In genomic region chr4:106987725-106988364, GRCm38 (mm10) we compare ENCODE assay signal across 8 mouse cellular contexts.
A peak's percentile ranks its signal among the peaks of the same experiment; 100 is the strongest.
DNase-seq lines count a peak whose midpoint lies in the region; ATAC-seq and TF ChIP-seq lines count a peak whose summit lies in the region.

No protein-coding gene starts in this region.

- WGBS in embryonic facial prominence, embryonic 12.5 days, result 28% methylated on average over 7 of the region's 7 CpGs
- 6% methylated on average over 7 of the region's 7 CpGs for WGBS in heart, adult 2 months
- WGBS in liver, adult 2 months, result 18% methylated on average over 7 of the region's 7 CpGs

- H3K36me3 ChIP-seq in embryonic facial prominence, embryonic 12.5 days, result no peaks in the 10 kb centered on the region
- H3K36me3 ChIP-seq in heart, adult 2 months (ENCODE audit: control insufficient read depth, insufficient read depth, low read length), result no peaks in the 10 kb centered on the region
- H3K36me3 ChIP-seq in liver, adult 2 months (ENCODE audit: control insufficient read depth, insufficient read depth, low read length), result no peaks in the 10 kb centered on the region
- H3K36me3 ChIP-seq in myocyte (ENCODE audit: control insufficient read depth, insufficient read depth), result no peaks in the 10 kb centered on the region

- ATAC-seq in embryonic facial prominence, embryonic 12.5 days (ENCODE audit: insufficient number of reproducible peaks, insufficient read depth, low FRiP score, low TSS enrichment), result no peak

- DNase-seq in B cell, adult 2 months, result peak; percentile 73 to 76
- DNase-seq in adrenal gland, postnatal 25 days, result peak; percentile 80
- DNase-seq in heart, adult 2 months, result peak; percentile 84 to 88
- peak; percentile 93 for DNase-seq in kidney, adult 9 months
- peak; percentile 76 for DNase-seq in liver, adult 2 months (ENCODE audit: extremely low read depth, low read depth, low spot score)
- DNase-seq in spleen, postnatal 4 days (ENCODE audit: low spot score in 2 of 2), result peak; percentile 77 to 89

- no peak overlapping the region for H3K4me3 ChIP-seq in embryonic facial prominence, embryonic 12.5 days
- H3K4me3 ChIP-seq in heart, adult 2 months, result peak overlapping the region; percentile 33
- no peak overlapping the region for H3K4me3 ChIP-seq in liver, adult 2 months (ENCODE audit: insufficient read depth, low read depth, low read length)
- no peak overlapping the region for H3K4me3 ChIP-seq in myocyte

- H3K9me3 ChIP-seq in embryonic facial prominence, embryonic 12.5 days, result no peaks in the 10 kb centered on the region

- H3K27me3 ChIP-seq in embryonic facial prominence, embryonic 12.5 days, result no peaks in the 10 kb centered on the region
- no peaks in the 10 kb centered on the region for H3K27me3 ChIP-seq in heart, adult 2 months (ENCODE audit: control insufficient read depth, insufficient read depth, low read length)
- no peaks in the 10 kb centered on the region for H3K27me3 ChIP-seq in liver, adult 2 months (ENCODE audit: control insufficient read depth, insufficient read depth, low read length)
- H3K27me3 ChIP-seq in myocyte (ENCODE audit: control insufficient read depth, insufficient read depth, insufficient read length), result no peaks in the 10 kb centered on the region

- TF ChIP-seq EP300 in heart, adult 2 months (IDR thresholded peaks at IDR 0.05; ENCODE audit: insufficient read depth, low read depth, low read length), result peak; percentile 77

- H3K27ac ChIP-seq in embryonic facial prominence, embryonic 12.5 days, result peak overlapping the region; percentile 32; the same call in 1 of the 2 replicates
- peak overlapping the region; percentile 56 for H3K27ac ChIP-seq in heart, adult 2 months
- H3K27ac ChIP-seq in liver, adult 2 months (replicated peaks; ENCODE audit: insufficient read depth, low read depth, low read length), result peak overlapping the region; percentile 64

- peaks cover 61% of the 10 kb centered on the region for H3K4me1 ChIP-seq in embryonic facial prominence, embryonic 12.5 days
- H3K4me1 ChIP-seq in heart, adult 2 months (ENCODE audit: control insufficient read depth, insufficient read depth, low read length), result peaks cover 23% of the 10 kb centered on the region
- H3K4me1 ChIP-seq in liver, adult 2 months (ENCODE audit: control insufficient read depth, insufficient read depth, low read length), result peaks cover 62% of the 10 kb centered on the region

- 0 out of 2 replicates have a peak, but pooled peaks have one; percentile 27 for TF ChIP-seq POLR2A in heart, adult 2 months (IDR thresholded peaks at IDR 0.05; ENCODE audit: insufficient read depth, low read depth, low read length)
- no peak for TF ChIP-seq POLR2A in liver, adult 2 months (IDR thresholded peaks at IDR 0.05; ENCODE audit: extremely low read depth, insufficient read depth, low read length)
- no peak for TF ChIP-seq POLR2A in myocyte (IDR thresholded peaks at IDR 0.05; ENCODE audit: insufficient read length, low read depth)

- no peak overlapping the region; the same call in 1 of the 2 replicates for H3K9ac ChIP-seq in embryonic facial prominence, embryonic 12.5 days
- H3K9ac ChIP-seq in heart, adult 2 months (ENCODE audit: low read depth, low read length), result 0 out of 2 replicates have a peak overlapping the region, but pooled peaks have one; percentile 25
- H3K9ac ChIP-seq in liver, adult 2 months (ENCODE audit: low read depth, low read length), result peak overlapping the region; percentile 56; the same call in 1 of the 2 replicates

- peaks cover 2% of the 10 kb centered on the region for H3K79me2 ChIP-seq in heart, adult 2 months (replicated peaks; ENCODE audit: control insufficient read depth, insufficient read depth, low read length)
- H3K79me2 ChIP-seq in liver, adult 2 months (ENCODE audit: control insufficient read depth, insufficient read depth, low read length), result peaks cover 30% of the 10 kb centered on the region
- H3K79me2 ChIP-seq in myocyte (ENCODE audit: control insufficient read depth, insufficient read depth), result peaks cover 43% of the 10 kb centered on the region

- H3ac ChIP-seq in myocyte (ENCODE audit: control insufficient read depth, insufficient read length), result no peak overlapping the region

- no peak overlapping the region for H3K4me2 ChIP-seq in embryonic facial prominence, embryonic 12.5 days (replicated peaks)
- peak overlapping the region; percentile 63 for H3K4me2 ChIP-seq in myocyte (ENCODE audit: low read depth)

- intact Hi-C loops in heart, adult 2 months (cut with DNase I), result loop anchor here (1.0 to 5.0 kb wide), 3 partner anchors 77 to 174 kb away; no protein-coding TSS in a partner anchor

- TF ChIP-seq CTCF in heart, adult 2 months (IDR thresholded peaks at IDR 0.05), result peak; percentile 94
- peak; percentile 96 for TF ChIP-seq CTCF in liver, adult 2 months (IDR thresholded peaks at IDR 0.05; ENCODE audit: low read depth, low read length)

TF ChIP-seq in myocyte, 11 proteins besides CTCF, POLR2A, EP300 and RAD21:
- TF ChIP-seq REST (IDR thresholded peaks at IDR 0.05; ENCODE audit: insufficient read depth, insufficient read length), result no peak
- no peak for TF ChIP-seq POLR2AphosphoS2 (IDR thresholded peaks at IDR 0.05; ENCODE audit: insufficient read length, low read depth)
- no peak for TF ChIP-seq SRF (IDR thresholded peaks at IDR 0.05; ENCODE audit: control insufficient read depth, insufficient read length, low read depth)
- TF ChIP-seq MYOD1 (IDR thresholded peaks at IDR 0.05; ENCODE audit: control insufficient read depth in 1 of 3, insufficient read length in 2 of 3, low read depth in 2 of 3), result no peak
- no peak for TF ChIP-seq E2F4 (IDR thresholded peaks at IDR 0.05; ENCODE audit: insufficient read depth)
- no peak for TF ChIP-seq MYOG (IDR thresholded peaks at IDR 0.05; ENCODE audit: control insufficient read depth in 1 of 3, insufficient read depth in 1 of 3, insufficient read length in 2 of 3, low read depth in 2 of 3)
- no peak for TF ChIP-seq TCF3 (IDR thresholded peaks at IDR 0.05; ENCODE audit: insufficient read length, low read depth)
- TF ChIP-seq MAX (IDR thresholded peaks at IDR 0.05; ENCODE audit: low read depth), result no peak
- TF ChIP-seq CEBPB (IDR thresholded peaks at IDR 0.05; ENCODE audit: insufficient read depth, poor library complexity, severe bottlenecking), result no peak
- TF ChIP-seq USF1 (IDR thresholded peaks at IDR 0.05; ENCODE audit: low read depth), result no peak
- TF ChIP-seq TCF12 (IDR thresholded peaks at IDR 0.05; ENCODE audit: insufficient read depth, poor library complexity, severe bottlenecking), result no peak
TF ChIP-seq in myocyte: peak in this region for 0.
